Mouse (Mus musculus) forebrain, postnatal 0 days (tissue): ENCODE results near the gene Ap4b1. TPM values are rescaled to one million over a fixed set of nuclear protein-coding genes. Genes with fewer than 3 reads are reported as not detected.

ENCODE experiments used
- ATAC-seq: fragments of 200-750 bp; cut with Nextera tagmentation; 2 replicates; pipeline ENCODE4 v1.8.0; 2017; ENCODE audit warnings: mild to moderate bottlenecking, moderate library complexity
- DNase-seq: peaks from one replicate; pipeline ENCODE4 v3.0.0-alpha.2; 2015
- H3K27ac ChIP-seq: fragments of 300-500 bp; sonication (generic); 2 replicates; pipeline ENCODE4 v1.5.1; 2014; ENCODE audit warnings: low read depth, mild to moderate bottlenecking, antibody characterized with exemption, low read length, moderate library complexity, mixed read lengths
- H3K27me3 ChIP-seq: fragments of 300-500 bp; sonication (generic); 2 replicates; pipeline ENCODE4 v1.6.1; 2014; ENCODE audit warnings: mild to moderate bottlenecking, low read length, mixed read lengths; ENCODE audit not compliant: insufficient read depth
- H3K36me3 ChIP-seq: fragments of 300-500 bp; sonication (generic); 2 replicates; pipeline ENCODE4 v1.6.1; 2014; ENCODE audit warnings: mild to moderate bottlenecking, moderate library complexity; ENCODE audit not compliant: insufficient read depth
- H3K4me1 ChIP-seq: fragments of 300-500 bp; sonication (generic); 2 replicates; pipeline ENCODE4 v1.6.1; 2014; ENCODE audit warnings: antibody characterized with exemption; ENCODE audit not compliant: insufficient read depth
- H3K4me2 ChIP-seq: fragments of 300-500 bp; sonication (generic); 2 replicates; pipeline ENCODE4 v1.6.1; 2014; ENCODE audit warnings: low read depth, mild to moderate bottlenecking, moderate library complexity
- H3K4me3 ChIP-seq: fragments of 300-500 bp; sonication (generic); 2 replicates; pipeline ENCODE4 v1.5.1; 2014; ENCODE audit warnings: low read depth, low read length, mixed read lengths
- H3K9ac ChIP-seq: fragments of 300-500 bp; sonication (generic); 2 replicates; pipeline ENCODE4 v1.6.1; 2014; ENCODE audit warnings: mild to moderate bottlenecking
- H3K9me3 ChIP-seq: fragments of 300-500 bp; sonication (generic); 2 replicates; pipeline ENCODE4 v1.6.1; 2016; ENCODE audit warnings: low read length
- CTCF ChIP-seq: sonication (generic); IDR thresholded peaks from 2 replicates; pipeline ENCODE4 v1.5.1; 2016; ENCODE audit warnings: antibody characterized with exemption, control low read depth, low read depth
- WGBS: fragments of 180-500 bp; shearing (Covaris S2); extraction: QIAGEN DNeasy Blood & Tissue Kit; methylation state at CpG from one replicate; pipeline ENCODE4 v1.1.7; 2014; 5-methylcytosine and 5-hydroxymethylcytosine counted together
- polyA plus RNA-seq: library from polyadenylated mRNA; unstranded; fragments of >200 nt; fragmentation: Nextera tagmentation; extraction: Ambion mirVana; gene quantifications from 2 replicates; pipeline ENCODE4 v1.2.1, GENCODE M21; 2015
- total RNA-seq: library from RNA; depleted of rRNA; stranded (reverse); fragments of >200 nt; gene quantifications from 2 replicates; pipeline ENCODE4 v1.2.3, GENCODE M21; 2014

Ap4b1 gene
- total and polyA plus RNA-seq, 2 experiments from 2014 or later: 17.2 to 26.1 TPM

GRCm38 (mm10) chr3:103777940-103778339 is 31.4 kb upstream of the Ap4b1 start:
- no peak overlapping the region for H3K27ac ChIP-seq
- no peak overlapping the region for H3K4me3 ChIP-seq
- ATAC-seq (no peak), DNase-seq (no peak)
- H3K36me3 ChIP-seq: 0 out of 2 replicates have a peak, but pooled peaks cover 12% of the 10 kb centered on the region
- H3K27me3 ChIP-seq: no peaks in the 10 kb centered on the region
- no peak for TF ChIP-seq CTCF
- no peak overlapping the region for H3K9ac ChIP-seq
- H3K4me2 ChIP-seq: no peak overlapping the region
- H3K9me3 ChIP-seq: no peaks in the 10 kb centered on the region
- no peaks in the 10 kb centered on the region for H3K4me1 ChIP-seq
- 76% methylated on average over 11 of the region's 11 CpGs for WGBS

- H3K36me3 ChIP-seq: 0 out of 2 replicates have a peak, but pooled peaks cover 12% of the 10 kb centered on the region
- H3K9me3 ChIP-seq: no peaks in the 10 kb centered on the region
- H3K4me3 ChIP-seq: no peak overlapping the region
- ATAC-seq: no peak
- no peak overlapping the region for H3K9ac ChIP-seq
- TF ChIP-seq CTCF: no peak
- no peak for DNase-seq
- no peaks in the 10 kb centered on the region for H3K4me1 ChIP-seq
- no peak overlapping the region for H3K27ac ChIP-seq
- 87% methylated on average over 6 of the region's 6 CpGs for WGBS
- H3K27me3 ChIP-seq: no peaks in the 10 kb centered on the region
- H3K4me2 ChIP-seq: no peak overlapping the region
Measured at GRCm38 (mm10) chr3:103778660-103779059, 30.7 kb upstream of the Ap4b1 start.

- no peak overlapping the region for H3K9ac ChIP-seq
- DNase-seq: no peak
- no peak for TF ChIP-seq CTCF
- H3K4me3 ChIP-seq: no peak overlapping the region
- H3K36me3 ChIP-seq: 0 out of 2 replicates have a peak, but pooled peaks cover 12% of the 10 kb centered on the region
- H3K9me3 ChIP-seq: no peaks in the 10 kb centered on the region
- WGBS: 59% methylated on average over 7 of the region's 7 CpGs
- ATAC-seq: no peak
- H3K4me1 ChIP-seq: no peaks in the 10 kb centered on the region
- H3K27ac ChIP-seq: no peak overlapping the region
- H3K27me3 ChIP-seq: no peaks in the 10 kb centered on the region
- H3K4me2 ChIP-seq: no peak overlapping the region
Measured at GRCm38 (mm10) chr3:103779183-103779582, 30.1 kb upstream of the Ap4b1 start.

- Histone ChIP-seq H3K27me3 (no peaks in the 10 kb centered on the region), H3K4me1 (no peaks in the 10 kb centered on the region), H3K4me3 (no peak overlapping the region), H3K9me3 (no peaks in the 10 kb centered on the region), H3K9ac (no peak overlapping the region), H3K36me3 (0 out of 2 replicates have a peak, but pooled peaks cover 12% of the 10 kb centered on the region), H3K27ac (no peak overlapping the region), H3K4me2 (no peak overlapping the region)
- no peak for ATAC-seq
- no peak for TF ChIP-seq CTCF
- WGBS: 93% methylated on average over 3 of the region's 3 CpGs
- DNase-seq: no peak
Measured at GRCm38 (mm10) chr3:103780271-103780670, 29.0 kb upstream of the Ap4b1 start.

- no peaks in the 10 kb centered on the region for H3K9me3 ChIP-seq
Measured at GRCm38 (mm10) chr3:103780777-103781176, 28.5 kb upstream of the Ap4b1 start.

GRCm38 (mm10) chr3:103782844-103783609 is 26.3 kb upstream of the Ap4b1 start:
- no peak for DNase-seq
- Histone ChIP-seq H3K4me2 (no peak overlapping the region), H3K9me3 (no peaks in the 10 kb centered on the region), H3K9ac (no peak overlapping the region), H3K4me3 (no peak overlapping the region), H3K4me1 (no peaks in the 10 kb centered on the region), H3K27ac (no peak overlapping the region), H3K36me3 (no peaks in the 10 kb centered on the region), H3K27me3 (no peaks in the 10 kb centered on the region)
- no peak for ATAC-seq
- TF ChIP-seq CTCF: no peak
- WGBS: 89% methylated on average over 4 of the region's 4 CpGs

More at GRCm38 (mm10) chr3:103780777-103781176, 28.5 kb upstream of the Ap4b1 start:
- Histone ChIP-seq H3K4me2 (no peak overlapping the region), H3K4me3 (no peak overlapping the region), H3K27me3 (no peaks in the 10 kb centered on the region), H3K9ac (no peak overlapping the region), H3K36me3 (0 out of 2 replicates have a peak, but pooled peaks cover 11% of the 10 kb centered on the region), H3K4me1 (no peaks in the 10 kb centered on the region), H3K27ac (no peak overlapping the region)
- DNase-seq: no peak
- no peak for ATAC-seq
- WGBS: 72% methylated on average over 5 of the region's 5 CpGs
- TF ChIP-seq CTCF: no peak

GRCm38 (mm10) chr3:103787225-103787624 is 22.1 kb upstream of the Ap4b1 start:
- H3K27ac ChIP-seq: no peak overlapping the region
- DNase-seq: no peak
- WGBS: 63% methylated on average over 7 of the region's 7 CpGs
- H3K36me3 ChIP-seq: no peaks in the 10 kb centered on the region
- H3K9me3 ChIP-seq: no peaks in the 10 kb centered on the region
- H3K4me3 ChIP-seq: no peak overlapping the region
- no peaks in the 10 kb centered on the region for H3K27me3 ChIP-seq
- no peak for ATAC-seq
- H3K9ac ChIP-seq: no peak overlapping the region
- peaks cover 9% of the 10 kb centered on the region; the same call in 1 of the 2 replicates for H3K4me1 ChIP-seq
- no peak for TF ChIP-seq CTCF
- no peak overlapping the region for H3K4me2 ChIP-seq
